Mouse (Mus musculus): Measurements from ENCODE around the gene Gm9745. TPM values are rescaled to one million over a fixed set of nuclear protein-coding genes. Genes with fewer than 3 reads are reported as not detected.

The Gm9745 gene
- total and polyA plus RNA-seq, 2 experiments, result not detected

Other genes starting within 250 kb of the Gm9745 start
- 8.4 and 8.5 TPM in 2 replicates for gene Wdr37, start 76.3 kb downstream of the Gm9745 start, total RNA-seq (2014; rRNA removed)
- 3.1 and 5.1 TPM in 2 replicates for gene Wdr37, start 76.3 kb downstream of the Gm9745 start, polyA plus RNA-seq (2012; rRNA removed)
- 164 and 228 TPM in 2 replicates for gene Idi1, start 62.7 kb downstream of the Gm9745 start, total RNA-seq (2014; rRNA removed)
- gene Idi1, start 62.7 kb downstream of the Gm9745 start, polyA plus RNA-seq (2012; rRNA removed), result 52.6 and 56.8 TPM in 2 replicates
- not detected in 2 replicates for gene Idi2, start 4.6 kb upstream of the Gm9745 start, total RNA-seq (2014; rRNA removed)
- gene Idi2, start 4.6 kb upstream of the Gm9745 start, polyA plus RNA-seq (2012; rRNA removed), result not detected in 2 replicates
- 16.2 and 17.4 TPM in 2 replicates for gene Gtpbp4, start 47.9 kb upstream of the Gm9745 start, total RNA-seq (2014; rRNA removed)
- gene Gtpbp4, start 47.9 kb upstream of the Gm9745 start, polyA plus RNA-seq (2012; rRNA removed), result 5.9 and 10.5 TPM in 2 replicates
- gene Larp4b, start 145.7 kb upstream of the Gm9745 start, total RNA-seq (2014; rRNA removed), result 34.2 TPM in 2 replicates
- gene Larp4b, start 145.7 kb upstream of the Gm9745 start, polyA plus RNA-seq (2012; rRNA removed), result 18.1 and 20.4 TPM in 2 replicates

All from liver, adult 2 months (tissue).